Mouse (Mus musculus) thymus, adult 18-20 months (tissue): ENCODE measurements around the gene Lrrc51.
"Not testable (repeated sequence)": the region's sequence is repeated elsewhere in the genome, so short reads cannot be mapped to it uniquely, and the experiment has no call there.

Source experiments
- DNase-seq, 2 experiments: peaks; one replicate each; pipeline ENCODE4 v3.0.0; 2022; ENCODE audit warnings: mixed read lengths in 2 of 2

Gene Lrrc51

DNA sequence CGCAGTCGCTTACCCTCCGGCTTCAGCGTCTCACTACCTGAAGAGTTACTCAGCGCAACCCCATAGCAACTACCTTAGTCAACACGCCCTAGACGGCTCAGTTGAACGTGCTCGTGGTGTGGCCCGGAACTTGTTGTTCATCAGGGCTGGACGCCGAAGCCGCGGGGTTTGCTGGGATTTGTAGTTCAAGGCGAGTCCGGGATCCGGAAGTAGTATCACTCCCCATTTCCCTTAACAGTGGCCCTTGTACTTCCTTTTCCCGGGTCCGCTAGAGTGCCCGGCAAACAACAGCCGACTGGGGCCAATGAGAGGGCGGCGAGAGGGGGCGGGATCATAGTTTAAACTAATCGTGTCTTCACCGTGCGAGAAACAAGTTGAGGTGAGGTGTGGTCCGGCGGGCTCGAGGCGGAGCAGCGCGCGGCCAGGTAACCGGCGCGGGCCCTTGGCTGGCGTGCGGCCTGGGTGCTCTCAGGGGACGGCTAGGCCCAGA, at the start of gene Lrrc51, which contains the start of gene Numa1:
TSS of gene Lrrc51 (minus strand) at position 145 of the 490 bp plus-strand sequence.
TSS of gene Numa1 (plus strand) at position 361 of the 490 bp plus-strand sequence.
- DNase-seq = peak; percentile 96 to 98

DNA sequence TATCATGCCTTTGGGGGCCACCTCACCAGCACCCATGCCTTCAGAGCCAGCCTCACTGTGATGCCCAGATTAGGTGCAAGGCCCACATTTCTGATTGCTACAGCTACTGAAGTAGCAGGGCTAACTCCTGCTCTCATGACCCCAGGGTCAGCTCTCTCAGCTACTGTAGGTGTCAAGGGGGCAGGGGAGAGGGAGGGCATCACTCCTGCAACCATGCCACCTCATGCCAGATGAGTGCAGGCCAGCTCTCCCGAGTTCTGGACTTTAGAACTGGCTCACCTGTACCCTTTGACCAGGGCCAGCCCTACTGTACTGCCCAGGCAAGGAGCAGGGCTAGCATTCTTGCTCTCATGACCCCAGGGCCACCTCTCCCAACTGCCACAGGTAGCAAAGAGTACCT, 49.0 kb upstream of the Lrrc51 start:
- DNase-seq = no peak

DNA sequence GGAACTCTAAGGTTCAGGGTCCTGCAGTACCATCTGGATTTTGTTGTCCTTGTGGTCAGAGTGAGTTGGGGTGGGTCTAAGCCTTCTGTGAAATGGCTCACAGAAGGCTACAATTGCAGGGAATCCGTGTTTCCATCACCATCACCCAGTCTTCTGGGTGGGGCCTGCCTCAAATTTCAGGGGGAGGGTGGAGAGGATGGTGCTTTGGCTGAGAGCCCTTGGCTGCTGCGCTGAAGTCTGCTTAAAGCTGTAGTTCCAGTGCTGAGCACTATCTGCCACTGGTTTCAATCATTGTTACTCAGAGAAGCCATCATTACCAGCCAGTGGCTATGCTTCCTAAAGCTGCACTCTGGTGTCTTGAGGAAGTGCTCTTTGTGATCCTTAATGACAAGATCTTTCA, 40.8 kb upstream of the Lrrc51 start:
- DNase-seq = no peak

DNA sequence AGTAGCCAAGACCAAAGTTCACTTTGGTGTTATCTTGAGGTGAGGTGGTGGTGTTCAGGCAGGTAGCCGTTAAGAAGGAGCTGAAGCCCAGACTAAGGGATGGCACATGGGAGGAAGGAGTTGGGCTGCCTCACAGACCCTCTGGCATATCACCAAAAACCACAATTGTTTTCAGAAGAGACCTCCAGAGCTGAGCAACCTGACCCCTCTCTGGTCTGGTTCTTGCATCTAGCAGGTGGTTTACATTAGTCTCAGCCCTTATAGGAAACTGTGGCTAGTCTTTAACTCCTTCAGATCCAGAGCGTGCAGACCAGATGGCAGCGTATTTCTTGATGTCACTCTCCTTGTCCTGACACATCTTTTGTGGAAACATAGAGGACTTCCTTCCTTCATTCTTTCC, 40.0 kb upstream of the Lrrc51 start:
- DNase-seq = no peak

DNA sequence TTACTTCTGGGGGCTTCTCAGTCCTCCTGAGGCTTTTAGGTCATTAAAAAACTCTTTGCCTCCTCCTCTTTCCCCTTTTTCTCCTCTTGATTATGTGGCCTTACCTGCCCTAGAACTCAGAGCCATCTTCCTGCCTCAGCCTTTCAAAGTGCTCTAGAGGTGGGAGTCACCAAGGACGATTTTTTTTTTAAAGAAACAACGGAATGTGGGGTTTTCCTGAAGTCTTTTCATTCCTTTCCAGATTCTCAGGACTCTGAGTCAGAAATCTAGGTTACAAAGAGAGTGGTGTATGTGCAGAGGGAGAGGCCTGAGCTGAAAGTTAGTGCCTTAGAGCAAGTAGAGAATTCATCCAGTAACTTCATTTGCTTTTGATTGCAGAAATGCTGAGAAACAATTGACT, 38.0 kb upstream of the Lrrc51 start:
- DNase-seq = no peak

DNA sequence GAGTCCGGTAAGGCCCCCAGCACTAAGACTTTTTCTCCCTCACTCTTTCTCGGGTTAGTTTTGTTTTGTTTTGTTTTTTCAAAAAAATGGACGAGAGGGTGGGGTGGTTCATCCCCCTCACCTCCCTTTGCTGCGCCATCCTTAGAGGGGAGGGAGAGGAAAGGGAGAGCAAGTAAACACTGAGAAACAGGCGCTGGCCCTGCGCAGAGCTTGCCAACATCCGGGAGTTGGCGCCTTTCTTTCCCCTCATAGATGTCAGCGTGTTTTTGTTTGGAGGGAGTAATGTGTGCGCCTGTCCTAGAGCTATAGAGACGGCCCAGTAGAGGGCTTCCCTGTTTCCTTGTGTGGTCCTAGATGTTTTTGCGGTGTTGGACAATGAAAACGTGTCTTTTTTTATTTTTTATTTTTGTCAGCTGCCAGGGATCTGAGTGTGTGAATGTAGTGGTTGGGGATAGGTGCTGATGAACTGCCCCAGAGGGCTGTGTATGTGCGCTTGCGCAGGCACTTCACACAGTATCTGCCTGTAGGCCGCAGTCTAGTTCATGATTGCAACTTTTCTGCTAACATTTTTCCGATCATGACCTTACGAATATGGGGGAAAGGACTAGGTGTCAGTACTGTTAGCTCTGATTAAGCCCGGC, 37.2 kb upstream of the Lrrc51 start:
- peak; percentile 50 to 72 for DNase-seq

DNA sequence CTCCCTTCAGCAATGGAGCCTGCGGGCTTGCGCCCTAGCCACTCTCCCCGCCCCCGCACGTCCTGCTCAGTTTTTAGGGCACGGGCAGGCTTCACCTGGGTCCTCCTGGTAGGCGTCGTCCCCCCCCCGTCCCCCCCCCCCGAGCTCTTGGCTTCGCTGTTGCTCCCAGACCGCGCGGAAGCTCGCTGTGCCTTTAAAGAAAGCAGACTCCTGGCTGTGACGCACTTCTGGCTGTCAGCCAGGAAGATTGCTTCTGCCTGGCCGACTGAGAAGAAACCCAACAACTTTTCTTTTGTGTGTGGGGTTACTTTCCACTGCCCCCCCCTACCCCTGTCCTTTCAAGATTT, 36.7 kb upstream of the Lrrc51 start:
- peak in 1 of 2 experiments; percentile 61 for DNase-seq

DNA sequence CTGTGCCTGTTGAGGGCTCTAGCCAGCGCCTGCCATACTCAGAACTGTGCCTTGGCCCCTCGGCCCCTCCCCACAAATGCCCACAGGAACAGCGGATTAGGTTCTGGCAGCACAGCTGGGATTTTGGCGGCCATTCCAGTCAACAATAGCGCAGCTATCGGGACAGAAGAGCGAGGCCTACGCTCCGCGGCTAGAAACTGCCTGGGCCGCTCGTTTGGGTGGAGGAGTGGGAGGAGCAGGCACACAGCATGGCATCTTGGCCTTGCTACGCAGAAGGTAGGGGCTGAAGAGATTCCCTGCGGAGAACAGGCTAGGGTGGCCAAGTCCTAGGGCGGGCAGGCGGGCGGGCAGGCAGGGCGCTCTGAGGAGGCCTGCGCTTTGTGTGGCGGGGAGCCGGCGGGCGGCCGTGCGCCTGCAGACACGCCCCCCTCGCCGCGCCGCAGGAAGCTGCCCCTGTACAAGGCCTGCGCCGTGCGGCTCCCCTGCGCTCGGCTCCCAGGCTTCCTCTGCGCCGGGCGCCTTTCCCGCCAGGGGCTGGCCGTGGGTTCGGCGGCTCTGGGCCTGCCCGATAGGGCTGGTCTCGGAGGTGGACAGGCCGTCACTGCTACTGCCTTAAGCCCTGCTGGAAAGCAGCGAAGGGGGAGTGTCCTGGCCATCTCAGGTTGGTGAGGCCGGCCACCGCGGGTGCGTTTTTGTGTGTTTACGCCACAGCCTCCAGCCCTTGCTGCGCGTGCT, 36.2 kb upstream of the Lrrc51 start:
- DNase-seq = peak; percentile 74 to 81

DNA sequence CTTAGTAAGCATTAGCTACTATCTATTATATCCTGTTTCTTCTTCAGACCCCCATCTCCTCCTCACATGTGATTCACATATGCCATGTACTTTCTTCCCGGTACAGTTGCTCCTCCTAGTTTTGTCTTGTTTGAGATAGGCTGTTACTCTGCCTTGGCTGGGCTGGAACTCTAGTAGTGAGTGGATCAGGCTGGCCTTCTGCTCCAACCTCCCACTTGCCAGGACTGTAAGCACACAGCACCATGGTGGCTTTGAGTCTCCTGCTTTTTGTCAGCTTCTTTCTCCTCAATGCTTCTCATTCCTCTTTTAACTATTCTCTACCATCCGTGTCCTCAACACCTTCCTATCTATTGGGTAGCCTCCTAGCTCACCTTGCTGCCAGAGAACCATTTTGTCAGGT, 35.1 kb upstream of the Lrrc51 start:
- DNase-seq = no peak

DNA sequence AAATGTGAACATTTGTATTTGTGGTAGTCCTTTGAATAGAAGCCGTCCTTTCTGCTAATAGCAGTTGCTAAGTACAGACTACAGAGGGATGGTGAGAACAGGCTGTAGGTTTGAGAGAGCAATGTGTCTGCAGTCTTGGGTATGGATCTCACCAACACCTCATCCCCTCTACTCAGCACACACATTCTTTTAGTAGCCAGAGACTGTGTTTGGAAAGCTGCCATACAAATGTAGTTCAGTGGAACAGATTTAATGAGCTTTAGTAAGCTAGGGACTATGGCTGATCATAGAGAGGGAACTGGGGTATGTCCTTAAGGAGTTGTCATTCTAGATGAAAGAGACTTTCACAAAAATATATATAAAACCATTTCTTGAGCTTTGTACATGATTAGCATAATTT, 33.6 kb upstream of the Lrrc51 start:
- no peak for DNase-seq

DNA sequence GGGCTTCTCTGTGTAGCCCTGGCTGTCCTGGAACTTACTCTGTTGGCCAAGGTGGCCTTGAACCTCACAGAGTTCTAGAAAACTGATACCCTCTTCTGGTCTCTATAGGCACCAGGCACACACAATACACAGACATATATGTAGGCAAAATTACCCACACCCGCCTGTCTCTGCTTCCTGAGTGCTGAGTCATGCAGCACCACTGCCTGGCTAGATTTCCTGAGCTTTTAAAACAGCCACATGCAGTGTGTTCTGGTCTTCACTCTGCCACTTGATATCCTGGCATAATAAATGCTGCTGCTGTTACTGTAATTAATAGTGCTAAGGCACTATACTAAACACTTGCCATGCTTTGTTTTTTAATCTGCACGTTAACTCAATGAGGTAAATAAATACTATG, 31.9 kb upstream of the Lrrc51 start:
- DNase-seq = peak in 1 of 2 experiments; percentile 19

DNA sequence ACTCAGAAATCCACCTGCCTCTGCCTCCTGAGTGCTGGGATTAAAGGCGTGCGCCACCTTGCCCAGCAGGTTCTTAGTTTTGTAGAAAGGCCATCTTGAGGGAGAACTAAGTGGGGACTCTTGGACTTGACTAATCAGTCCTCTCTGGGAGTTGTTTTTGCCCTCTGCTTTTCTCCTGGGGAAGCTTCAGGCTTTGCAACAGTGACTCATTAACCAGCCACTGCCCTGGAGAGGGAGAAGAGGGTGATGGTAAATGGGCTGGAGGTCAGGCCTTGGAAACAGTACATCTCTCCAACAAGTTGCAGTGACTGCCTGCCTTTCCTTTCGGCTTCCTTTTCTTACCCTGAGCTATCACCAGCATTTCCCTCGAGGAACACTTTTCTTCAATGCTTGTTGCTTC, 30.9 kb upstream of the Lrrc51 start:
- DNase-seq = no peak

DNA sequence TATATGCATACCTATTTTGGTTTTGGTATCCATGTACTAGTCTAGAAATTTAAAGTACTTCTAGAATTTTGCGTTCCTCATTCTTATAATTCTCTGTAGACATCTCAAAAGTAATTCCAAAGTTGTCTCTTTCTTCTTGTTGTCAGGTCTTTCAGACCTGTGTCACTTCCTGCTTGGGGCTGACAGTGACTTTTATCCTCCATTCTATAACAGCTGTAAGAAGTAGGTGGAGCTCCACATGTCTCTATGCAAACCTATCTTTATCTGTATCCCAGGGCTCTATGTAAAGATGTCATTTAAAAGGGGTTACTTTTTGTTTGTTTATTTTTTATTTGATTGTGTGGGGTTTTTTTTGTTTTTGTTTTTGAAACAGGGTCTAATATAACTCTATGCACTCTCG, 29.9 kb upstream of the Lrrc51 start:
- no peak for DNase-seq

DNA sequence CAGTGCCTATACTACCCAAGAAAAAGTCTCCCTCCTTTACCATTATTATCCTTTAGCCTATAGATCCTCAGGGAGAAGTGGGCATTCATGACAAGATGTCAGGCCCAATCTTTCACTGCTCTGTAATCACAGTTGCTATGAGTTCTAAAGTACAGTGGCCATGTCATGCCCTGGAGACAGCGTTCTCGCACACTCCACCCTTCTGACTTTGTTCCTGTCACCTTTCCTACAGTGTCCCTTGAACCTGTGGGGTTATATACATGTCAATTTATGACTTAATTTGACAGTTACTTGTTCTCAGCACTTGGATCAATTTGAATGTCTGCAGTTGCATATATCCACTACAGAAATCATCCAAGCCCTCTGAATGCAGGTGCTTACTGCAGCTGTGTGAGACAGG, 29.1 kb upstream of the Lrrc51 start:
- no peak for DNase-seq

DNA sequence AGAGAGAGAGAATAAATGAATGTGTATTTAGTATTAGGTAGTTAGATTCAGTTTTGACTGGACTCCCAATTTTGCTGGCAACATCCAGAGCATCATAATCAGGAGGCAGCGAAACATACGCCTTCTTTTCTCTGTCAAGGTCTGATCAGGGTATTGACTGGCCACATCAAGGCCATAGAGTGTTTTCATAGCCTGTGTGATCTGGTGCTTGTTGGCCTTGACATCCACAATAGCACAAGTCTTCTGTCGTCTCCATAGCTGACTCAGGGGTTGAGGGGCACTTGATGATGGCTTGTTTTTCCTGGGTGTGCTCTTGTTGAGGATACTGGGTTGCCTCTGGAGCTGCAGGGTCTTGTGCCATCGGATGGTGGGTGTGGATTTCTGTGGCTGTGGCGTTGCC, 23.2 kb upstream of the Lrrc51 start:
- no peak for DNase-seq

DNA sequence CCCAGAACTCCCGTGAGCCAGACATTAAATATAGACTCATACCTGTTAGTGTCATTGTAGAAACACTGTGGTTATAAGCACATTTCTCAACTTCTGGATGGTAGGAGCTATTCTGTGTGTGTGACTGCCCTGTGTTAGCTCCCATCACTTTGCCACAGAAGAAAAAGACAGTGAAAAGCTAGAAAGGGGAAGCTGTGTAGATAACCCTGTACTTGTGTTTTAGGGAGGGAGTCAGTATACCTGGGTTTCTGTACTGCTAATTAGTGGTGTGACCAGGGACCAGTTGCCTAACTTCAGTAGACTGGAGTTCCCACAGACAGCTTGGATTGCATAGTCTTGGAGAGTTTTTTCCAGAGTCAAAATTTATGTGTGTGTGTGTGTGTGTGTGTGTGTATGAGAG, 22.8 kb upstream of the Lrrc51 start:
- DNase-seq = no peak

DNA sequence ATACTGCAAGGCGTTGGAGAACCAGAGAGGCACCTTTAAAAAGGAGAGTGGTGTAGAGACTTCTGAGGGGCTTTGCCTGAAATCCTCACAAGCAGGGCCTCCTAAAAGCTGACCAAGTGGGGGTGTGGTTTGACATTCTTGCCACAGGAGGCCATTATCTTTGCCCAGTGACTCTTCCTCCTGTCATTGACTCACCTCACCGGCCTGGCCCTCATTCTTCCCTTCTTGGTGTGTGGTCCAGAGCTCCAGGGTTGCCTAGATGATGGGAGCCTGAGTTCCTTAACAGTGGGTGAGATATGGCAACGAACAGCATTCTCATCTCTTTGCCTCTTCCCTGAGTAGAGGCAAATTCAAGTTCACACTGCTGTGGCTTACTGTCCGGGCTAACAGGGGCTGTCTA, 22.2 kb upstream of the Lrrc51 start:
- DNase-seq = no peak

DNA sequence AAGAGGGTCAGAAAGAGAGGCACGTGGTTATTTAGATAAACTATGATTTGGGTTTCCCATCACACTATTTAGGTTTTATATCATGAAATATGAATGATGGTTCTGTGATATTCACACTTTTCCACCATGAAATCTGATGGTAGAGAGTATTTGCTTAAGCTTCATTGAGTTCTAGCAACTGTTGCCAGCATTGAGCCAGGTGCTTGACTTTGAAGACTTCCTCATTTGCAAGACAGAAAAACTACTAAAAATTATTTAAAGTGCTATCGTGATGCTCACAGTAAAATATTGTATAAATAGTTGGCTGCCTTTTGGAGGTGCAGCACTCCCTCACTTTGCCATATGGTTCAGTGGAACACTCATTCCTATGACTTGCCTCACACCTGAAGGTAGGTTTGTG, 21.6 kb upstream of the Lrrc51 start:
- no peak for DNase-seq

DNA sequence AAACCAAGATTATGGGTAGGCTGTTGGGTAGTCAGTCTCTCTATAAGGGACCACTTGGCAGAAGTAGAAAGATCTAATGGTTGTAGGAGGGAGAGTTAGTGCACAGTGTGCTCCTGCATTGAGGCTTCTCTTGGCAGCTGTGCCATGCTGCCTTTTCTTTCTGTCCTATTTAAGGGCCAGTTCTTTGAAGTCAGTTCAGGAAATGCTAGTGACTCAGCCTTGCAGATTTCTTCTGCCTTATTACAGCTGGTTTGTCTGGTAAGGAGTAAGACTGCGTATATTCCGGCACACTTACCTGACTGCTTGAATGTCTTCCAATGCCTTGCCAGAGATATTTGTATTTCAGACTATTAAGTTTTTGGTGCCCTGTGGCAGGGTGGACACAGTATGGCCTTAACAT, 20.5 kb upstream of the Lrrc51 start:
- DNase-seq = no peak

DNA sequence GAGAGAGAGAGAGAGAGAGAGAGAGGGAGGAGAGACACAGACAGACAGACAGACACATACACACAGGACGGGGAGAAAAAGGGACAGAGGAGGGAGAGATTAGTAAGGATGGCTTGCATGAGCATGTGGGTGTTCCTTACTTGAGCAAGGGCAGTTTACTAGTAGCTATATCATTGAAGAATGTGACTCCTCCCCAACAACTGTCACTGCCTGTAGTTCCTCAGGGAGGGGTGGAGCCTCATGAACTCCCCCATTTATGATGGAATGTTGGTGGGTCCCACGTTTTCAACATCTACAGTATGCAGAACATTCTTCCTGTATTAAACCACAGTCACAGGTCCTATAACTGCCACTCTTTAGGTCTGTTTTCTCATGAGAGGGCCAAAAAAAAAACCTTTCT, 18.4 kb upstream of the Lrrc51 start:
- no peak for DNase-seq

DNA sequence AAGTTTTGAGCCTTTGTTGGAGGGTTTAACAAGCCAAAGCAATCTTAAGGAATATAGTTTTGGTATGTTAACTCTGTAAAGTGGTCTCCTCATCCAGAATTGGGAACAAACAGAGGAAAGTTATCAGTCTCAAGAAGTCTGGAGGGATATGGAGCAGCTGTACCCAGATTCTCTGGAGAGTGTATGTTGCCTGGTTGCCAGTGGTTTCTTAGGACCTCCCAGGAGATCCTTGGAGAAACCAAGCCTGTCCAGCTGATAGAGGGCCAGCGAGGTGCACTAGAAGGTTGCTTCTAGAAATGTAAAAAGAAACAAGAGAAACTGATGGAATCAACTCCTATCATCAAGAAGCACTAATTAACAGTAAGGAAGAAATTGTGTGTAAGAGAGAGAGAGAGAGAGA, 18.0 kb upstream of the Lrrc51 start:
- DNase-seq = no peak

DNA sequence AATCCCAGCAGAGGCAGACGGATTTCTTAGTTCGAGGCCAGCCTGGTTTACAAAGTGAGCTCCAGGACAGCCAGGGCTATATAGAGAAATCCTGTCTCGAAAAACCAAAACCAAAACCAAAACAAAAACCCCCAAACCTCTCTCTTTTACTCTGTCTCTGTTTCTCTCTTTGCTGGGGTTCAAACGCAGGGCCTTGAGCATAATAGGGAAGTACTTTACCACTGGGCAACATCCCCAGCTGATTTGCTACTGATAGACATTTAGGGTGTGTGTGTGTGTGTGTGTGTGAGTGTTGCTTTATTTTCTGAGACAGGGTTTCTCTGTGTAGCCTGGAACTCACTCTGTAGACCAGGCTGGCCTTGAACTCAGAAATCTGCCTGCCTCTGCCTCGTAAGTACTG, 15.3 kb upstream of the Lrrc51 start:
- DNase-seq = not testable (repeated sequence)

DNA sequence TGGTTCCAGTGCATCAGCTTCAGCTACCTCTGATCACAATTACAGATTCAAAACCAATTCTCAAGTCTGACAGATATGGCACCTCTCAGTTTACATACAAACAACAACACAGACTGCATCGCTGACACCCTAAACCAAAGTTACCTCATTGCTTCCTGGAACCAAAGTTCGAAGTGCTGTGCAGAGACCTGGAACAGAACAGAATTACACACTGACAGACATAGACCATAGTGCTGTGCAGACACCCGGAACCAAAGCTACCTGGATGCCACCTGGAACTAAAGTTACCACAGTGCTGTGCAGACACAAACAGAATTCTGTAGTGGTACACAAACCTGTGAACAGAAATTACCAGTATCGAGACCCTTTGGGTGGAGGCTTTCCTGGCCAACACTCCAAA, 6.1 kb upstream of the Lrrc51 start:
- DNase-seq = no peak

DNA sequence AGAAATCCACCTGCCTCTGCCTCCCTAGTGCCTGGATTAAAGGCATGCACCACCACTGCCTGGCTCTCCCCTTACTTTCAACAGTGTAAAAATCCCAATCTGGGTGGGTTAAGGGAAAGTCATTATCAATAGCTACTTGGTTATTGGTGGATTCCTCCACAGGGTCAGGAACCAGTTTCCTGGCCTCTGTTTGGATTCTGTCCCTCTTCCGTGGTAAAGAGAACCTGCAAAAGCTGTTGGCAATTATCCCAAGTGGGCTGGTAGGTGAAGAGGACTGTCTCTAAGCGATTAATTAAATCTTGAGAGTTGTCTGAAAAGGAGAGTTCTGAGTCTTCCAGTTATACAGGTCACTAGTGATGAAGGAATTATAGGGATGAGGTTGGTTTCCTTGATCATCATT, 4.7 kb upstream of the Lrrc51 start:
- no peak for DNase-seq

DNA sequence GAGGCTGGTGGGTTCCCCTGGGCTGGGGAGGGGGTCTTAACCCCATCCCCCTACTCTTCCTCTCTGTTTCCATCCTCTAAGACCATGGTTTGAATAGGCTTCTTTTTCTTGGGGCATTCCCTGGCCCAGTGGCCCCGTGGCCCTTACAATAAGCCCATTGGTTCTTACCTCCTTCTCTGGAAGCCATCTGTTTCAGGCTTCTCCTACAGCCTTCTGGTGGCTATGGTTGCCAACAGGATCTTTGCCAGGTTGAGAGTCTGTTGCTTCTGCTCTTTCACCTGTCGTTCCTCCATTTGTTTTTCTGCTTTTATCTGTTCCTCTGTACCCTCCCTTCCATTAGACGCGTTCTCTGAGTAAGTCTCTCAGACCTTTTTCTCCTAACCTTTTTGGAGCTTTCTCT, 3.9 kb upstream of the Lrrc51 start:
- DNase-seq = no peak
